Mouse (Mus musculus): ENCODE measurements around the gene Spdye4b. TPM values are rescaled to one million over a fixed set of nuclear protein-coding genes. Genes with fewer than 3 reads are reported as not detected.

Gene Spdye4b
- polyA plus RNA-seq, 1 experiment from 2014 or later, result not detected

DNA sequence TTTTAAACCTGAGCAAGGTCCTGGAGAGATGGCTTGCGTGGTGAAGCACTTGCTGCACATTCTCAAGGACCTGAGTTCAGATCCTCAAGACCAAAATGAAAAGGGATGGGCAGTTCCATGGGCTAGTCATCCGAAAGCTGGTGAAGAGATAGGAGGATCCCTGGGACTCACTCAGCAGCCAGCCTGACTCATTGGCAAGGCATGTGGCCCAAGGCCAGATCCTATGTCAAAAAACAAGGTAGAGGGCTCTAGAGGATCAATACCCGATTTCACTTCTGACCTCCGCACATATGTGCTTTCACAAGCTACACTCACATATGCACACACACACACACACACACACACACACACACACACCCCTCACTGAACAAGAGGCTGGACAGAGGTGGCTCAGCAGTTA lies 15.7 kb downstream of the Spdye4b start:
- TF ChIP-seq EP300 (IDR thresholded peaks at IDR 0.05) (no peak), CTCF (IDR thresholded peaks at IDR 0.05) (no peak)
- no peaks in the 10 kb centered on the region for H3K36me3 ChIP-seq (ENCODE audit: insufficient read depth, low read length)
- no peak overlapping the region for H3K4me3 ChIP-seq (ENCODE audit: low read depth, low read length)
- H3K9ac ChIP-seq (replicated peaks; ENCODE audit: low read depth), result no peak overlapping the region
- no peak overlapping the region for H3K27ac ChIP-seq (ENCODE audit: low read length)
- 49% methylated on average over 4 of the region's 4 CpGs for WGBS
- no peak overlapping the region for H3K4me2 ChIP-seq (replicated peaks; ENCODE audit: low read depth, low read length)
- H3K27me3 ChIP-seq (replicated peaks; ENCODE audit: insufficient read depth, low read length), result no peaks in the 10 kb centered on the region
- no peaks in the 10 kb centered on the region for H3K4me1 ChIP-seq (ENCODE audit: insufficient read depth, low read depth, low read length)
- DNase-seq (ENCODE audit: low spot score), result no peak
- H3K9me3 ChIP-seq (ENCODE audit: low read length), result no peaks in the 10 kb centered on the region
- ATAC-seq, result no peak

GRCm38 (mm10) chr5:143205015-143205414 lies 24.2 kb downstream of the Spdye4b start:
- no peak overlapping the region for H3K27ac ChIP-seq (ENCODE audit: low read length)
- 59% methylated on average over 3 of the region's 3 CpGs for WGBS
- no peak overlapping the region for H3K4me3 ChIP-seq (ENCODE audit: low read depth, low read length)
- H3K9me3 ChIP-seq (ENCODE audit: low read length), result no peaks in the 10 kb centered on the region
- no peak for ATAC-seq
- no peaks in the 10 kb centered on the region for H3K27me3 ChIP-seq (replicated peaks; ENCODE audit: insufficient read depth, low read length)
- TF ChIP-seq EP300 (IDR thresholded peaks at IDR 0.05), result no peak
- TF ChIP-seq CTCF (IDR thresholded peaks at IDR 0.05), result peak; percentile 31; the same call in 1 of the 2 replicates
- DNase-seq (ENCODE audit: low spot score), result no peak
- no peaks in the 10 kb centered on the region for H3K4me1 ChIP-seq (ENCODE audit: insufficient read depth, low read depth, low read length)
- no peak overlapping the region for H3K9ac ChIP-seq (replicated peaks; ENCODE audit: low read depth)
- H3K36me3 ChIP-seq (ENCODE audit: insufficient read depth, low read length), result no peaks in the 10 kb centered on the region
- H3K4me2 ChIP-seq (replicated peaks; ENCODE audit: low read depth, low read length), result no peak overlapping the region

- ATAC-seq (no peak), DNase-seq (ENCODE audit: low spot score) (no peak)
- no peaks in the 10 kb centered on the region for H3K4me1 ChIP-seq (ENCODE audit: insufficient read depth, low read depth, low read length)
- H3K4me2 ChIP-seq (replicated peaks; ENCODE audit: low read depth, low read length), result no peak overlapping the region
- TF ChIP-seq CTCF (IDR thresholded peaks at IDR 0.05) (no peak), EP300 (IDR thresholded peaks at IDR 0.05) (no peak)
- H3K9me3 ChIP-seq (ENCODE audit: low read length), result no peaks in the 10 kb centered on the region
- no peak overlapping the region for H3K9ac ChIP-seq (replicated peaks; ENCODE audit: low read depth)
- 89% methylated on average over 2 of the region's 2 CpGs for whole genome bisulfite sequencing
- H3K27ac ChIP-seq (ENCODE audit: low read length), result no peak overlapping the region
- no peak overlapping the region for H3K4me3 ChIP-seq (ENCODE audit: low read depth, low read length)
- no peaks in the 10 kb centered on the region for H3K36me3 ChIP-seq (ENCODE audit: insufficient read depth, low read length)
- H3K27me3 ChIP-seq (replicated peaks; ENCODE audit: insufficient read depth, low read length), result no peaks in the 10 kb centered on the region
Observed at GRCm38 (mm10) chr5:143213832-143214231, 33.0 kb downstream of the Spdye4b start.

DNA sequence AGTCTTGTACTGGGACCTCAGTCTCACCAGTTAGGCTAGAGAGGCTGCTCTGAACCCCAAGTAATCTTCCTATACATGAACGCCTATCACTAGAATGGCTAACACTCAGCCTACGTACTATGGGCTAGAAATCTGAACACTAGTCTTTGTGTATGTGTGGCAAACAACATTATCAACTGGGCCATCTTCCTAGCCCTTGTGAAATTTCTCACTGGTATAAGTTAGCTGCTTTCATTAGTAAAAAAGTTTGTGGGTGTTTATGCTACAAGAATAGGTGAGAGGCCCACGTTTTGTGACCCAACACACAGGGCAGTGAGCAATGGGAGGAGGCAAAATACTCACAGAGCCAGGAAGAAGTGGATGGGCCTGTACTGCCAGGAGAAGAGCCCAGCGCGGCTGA lies 40.2 kb downstream of the Spdye4b start:
- Histone ChIP-seq H3K36me3 (ENCODE audit: insufficient read depth, low read length) (no peaks in the 10 kb centered on the region), H3K4me2 (replicated peaks; ENCODE audit: low read depth, low read length) (no peak overlapping the region), H3K4me3 (ENCODE audit: low read depth, low read length) (no peak overlapping the region), H3K9me3 (ENCODE audit: low read length) (no peaks in the 10 kb centered on the region), H3K4me1 (ENCODE audit: insufficient read depth, low read depth, low read length) (no peaks in the 10 kb centered on the region), H3K27me3 (replicated peaks; ENCODE audit: insufficient read depth, low read length) (no peaks in the 10 kb centered on the region), H3K27ac (ENCODE audit: low read length) (no peak overlapping the region), H3K9ac (replicated peaks; ENCODE audit: low read depth) (no peak overlapping the region)
- DNase-seq (ENCODE audit: low spot score), result no peak
- no peak for TF ChIP-seq CTCF (IDR thresholded peaks at IDR 0.05)
- no peak for TF ChIP-seq EP300 (IDR thresholded peaks at IDR 0.05)
- ATAC-seq, result no peak
- WGBS, result 61% methylated on average over 3 of the region's 5 CpGs

DNA sequence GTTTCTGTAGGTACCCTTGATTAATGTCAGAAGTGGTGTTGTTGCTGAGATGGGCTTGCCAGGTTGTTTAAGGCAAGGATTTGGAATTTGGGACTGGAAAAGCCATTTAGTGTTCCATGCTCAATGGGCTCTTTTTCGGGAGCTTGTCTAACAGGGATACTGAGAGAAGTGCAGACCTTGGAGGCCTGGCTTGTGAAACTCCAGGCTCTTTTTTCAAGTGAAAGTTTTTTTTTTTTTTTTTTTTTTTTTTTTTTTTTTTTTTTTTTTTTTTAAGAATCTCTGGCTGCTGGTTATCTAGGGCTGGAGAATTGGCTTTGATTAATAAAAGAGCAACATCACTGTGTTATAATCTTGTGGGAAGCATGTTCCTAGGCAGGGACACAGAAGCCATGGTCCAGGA lies 41.5 kb downstream of the Spdye4b start:
- no peaks in the 10 kb centered on the region for H3K4me1 ChIP-seq (ENCODE audit: insufficient read depth, low read depth, low read length)
- no peaks in the 10 kb centered on the region for H3K36me3 ChIP-seq (ENCODE audit: insufficient read depth, low read length)
- no peaks in the 10 kb centered on the region for H3K27me3 ChIP-seq (replicated peaks; ENCODE audit: insufficient read depth, low read length)
- ATAC-seq (no peak), DNase-seq (ENCODE audit: low spot score) (no peak)
- no peak overlapping the region for H3K9ac ChIP-seq (replicated peaks; ENCODE audit: low read depth)
- no peaks in the 10 kb centered on the region for H3K9me3 ChIP-seq (ENCODE audit: low read length)
- H3K27ac ChIP-seq (ENCODE audit: low read length), result no peak overlapping the region
- WGBS, result 83% methylated on average over 1 of the region's 1 CpGs
- TF ChIP-seq EP300 (IDR thresholded peaks at IDR 0.05), result no peak
- H3K4me2 ChIP-seq (replicated peaks; ENCODE audit: low read depth, low read length), result no peak overlapping the region
- H3K4me3 ChIP-seq (ENCODE audit: low read depth, low read length), result no peak overlapping the region

DNA sequence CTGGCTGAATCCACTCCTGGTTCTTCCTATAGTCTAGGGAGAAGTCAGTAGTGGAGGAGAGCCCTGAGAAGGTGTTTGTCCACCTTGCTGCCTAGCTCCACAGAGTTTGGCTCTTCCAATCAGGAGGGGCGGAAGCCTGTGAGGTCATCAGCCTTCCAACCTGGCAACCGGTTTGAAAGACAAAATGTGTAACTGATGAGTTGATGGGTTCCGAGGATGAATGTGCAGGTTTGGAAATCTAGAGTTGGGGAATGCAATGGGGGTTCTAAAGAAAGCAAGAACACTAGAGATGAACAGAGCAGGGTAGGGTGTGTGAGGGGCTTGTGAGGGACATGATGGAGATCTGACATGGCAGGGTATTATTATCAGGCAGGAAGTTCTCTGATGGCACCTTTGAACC lies 46.0 kb downstream of the Spdye4b start, which contains the start of gene Spdye4a:
TSS of gene Spdye4a (minus strand) at position 101 of the 400 bp plus-strand sequence.
- DNase-seq (ENCODE audit: low spot score) (no peak), ATAC-seq (no peak)
- H3K4me1 ChIP-seq (ENCODE audit: insufficient read depth, low read depth, low read length), result no peaks in the 10 kb centered on the region
- H3K9me3 ChIP-seq (ENCODE audit: low read length), result no peaks in the 10 kb centered on the region
- no peaks in the 10 kb centered on the region for H3K36me3 ChIP-seq (ENCODE audit: insufficient read depth, low read length)
- no peak within 1 kb of the TSS for H3K27ac ChIP-seq (ENCODE audit: low read length)
- no peaks in the 10 kb centered on the region for H3K27me3 ChIP-seq (replicated peaks; ENCODE audit: insufficient read depth, low read length)
- H3K9ac ChIP-seq (replicated peaks; ENCODE audit: low read depth), result no peak within 1 kb of the TSS
- TF ChIP-seq CTCF (IDR thresholded peaks at IDR 0.05), result no peak
- no peak for TF ChIP-seq EP300 (IDR thresholded peaks at IDR 0.05)
- 87% methylated on average over 3 of the region's 3 CpGs for WGBS
- H3K4me2 ChIP-seq (replicated peaks; ENCODE audit: low read depth, low read length), result no peak within 1 kb of the TSS
- no peak within 1 kb of the TSS for H3K4me3 ChIP-seq (ENCODE audit: low read depth, low read length)

All from lung, postnatal 0 days (tissue).